Mouse (Mus musculus) bone marrow, adult 2 months (tissue): ENCODE results near the gene Saxo1.

Source experiments
- CTCF ChIP-seq: fragments of 200-500 bp; IDR thresholded peaks from 2 replicates; pipeline ENCODE4 v1.5.1; 2011; ENCODE audit warnings: low read length, control low read depth; ENCODE audit not compliant: control insufficient read depth, insufficient read depth
- POLR2A ChIP-seq: fragments of 200-500 bp; IDR thresholded peaks from 2 replicates; pipeline ENCODE4 v1.6.1; 2011; ENCODE audit warnings: low read depth, mild to moderate bottlenecking, control low read depth, low read length, borderline replicate concordance; ENCODE audit not compliant: control insufficient read depth

DNA sequence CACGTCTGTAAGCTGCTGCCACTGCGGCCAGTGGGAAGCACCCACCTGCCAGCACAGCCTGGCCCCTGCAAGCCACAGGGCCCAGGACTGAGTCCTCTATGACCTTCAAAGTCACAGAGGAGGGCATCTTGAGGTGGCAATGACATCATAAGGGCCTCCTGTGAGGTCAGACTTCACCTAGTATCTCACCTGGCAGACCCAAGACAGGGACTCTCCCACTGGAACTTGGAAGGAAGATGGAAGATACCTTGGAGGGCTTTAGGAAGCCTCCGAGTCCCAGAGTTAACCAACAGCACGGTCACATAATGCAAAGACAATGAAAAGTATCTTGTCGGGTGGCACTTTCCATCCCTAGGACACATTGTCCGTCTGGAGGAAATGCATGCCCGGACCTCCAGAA is at the start of gene Saxo1:
- no peak for TF ChIP-seq POLR2A
- TF ChIP-seq CTCF: no peak
